In genomic region chr10:124712647-124713046, GRCm38 (mm10) we compare ENCODE assay signal across 19 mouse cellular contexts.
"Had no signal": no experiment of that assay in that cellular context is flagged by ENCODE, and none has a peak within 500 bp of the region (broad histone marks: within the 10 kb centered on the region; RNA-seq: fewer than 3 reads in every experiment).

No protein-coding gene starts in this region.

- H3K27me3 ChIP-seq: midbrain, embryonic 12.5 days; neural tube, embryonic 13.5 days; neural tube, embryonic 15.5 days had no signal

- DNase-seq: lung, adult 18-20 months; lung, embryonic 14.5 days; lung, postnatal 10 days; lung, postnatal 4 days; midbrain, embryonic 14.5 days; retina, postnatal 1 day; right cerebral cortex, adult 18-20 months; right cerebral cortex, postnatal 25 days; right cerebral cortex, postnatal 4 days; spleen, adult 18-20 months; thymus, adult 18-20 months; thymus, postnatal 14 days; thymus, postnatal 36 days had no signal

- H3K9me3 ChIP-seq: midbrain, embryonic 10.5 days; midbrain, embryonic 12.5 days; neural tube, embryonic 13.5 days; neural tube, embryonic 15.5 days had no signal

- H3K27ac ChIP-seq: midbrain, embryonic 10.5 days; midbrain, embryonic 12.5 days; neural tube, embryonic 13.5 days; neural tube, embryonic 15.5 days had no signal

- H3K4me2 ChIP-seq: lung, embryonic 14.5 days; midbrain, embryonic 12.5 days; neural tube, embryonic 13.5 days; neural tube, embryonic 15.5 days had no signal

- H3K4me1 ChIP-seq: midbrain, embryonic 10.5 days; midbrain, embryonic 12.5 days; neural tube, embryonic 13.5 days; neural tube, embryonic 15.5 days had no signal

- H3K36me3 ChIP-seq: midbrain, embryonic 10.5 days; midbrain, embryonic 12.5 days; neural tube, embryonic 13.5 days; neural tube, embryonic 15.5 days had no signal

- ATAC-seq: midbrain, embryonic 16.5 days had no signal

- H3K9ac ChIP-seq: lung, embryonic 14.5 days; midbrain, embryonic 12.5 days; neural tube, embryonic 13.5 days; neural tube, embryonic 15.5 days had no signal

- H3K4me3 ChIP-seq: midbrain, embryonic 10.5 days; midbrain, embryonic 12.5 days; myocyte; neural tube, embryonic 13.5 days; neural tube, embryonic 15.5 days had no signal
